Mouse (Mus musculus): Measurements from ENCODE around the gene Rbm33. TPM values are rescaled to one million over a fixed set of nuclear protein-coding genes. Genes with fewer than 3 reads are reported as not detected.
A peak's percentile ranks its signal among the peaks of the same experiment; 100 is the strongest.

Rbm33 gene
- total RNA-seq, 2 experiments from 2014 or later: 27.2 to 35.3 TPM

GRCm38 (mm10) chr5:28458821-28459240, 141.9 kb downstream of the Rbm33 start:
- DNase-seq: peak in 1 of 2 experiments; percentile 8
- intact Hi-C loops (cut with DNase I): loop anchor here (10.0 kb wide), 2 partner anchors 576 to 826 kb away; no protein-coding TSS in a partner anchor

DNA sequence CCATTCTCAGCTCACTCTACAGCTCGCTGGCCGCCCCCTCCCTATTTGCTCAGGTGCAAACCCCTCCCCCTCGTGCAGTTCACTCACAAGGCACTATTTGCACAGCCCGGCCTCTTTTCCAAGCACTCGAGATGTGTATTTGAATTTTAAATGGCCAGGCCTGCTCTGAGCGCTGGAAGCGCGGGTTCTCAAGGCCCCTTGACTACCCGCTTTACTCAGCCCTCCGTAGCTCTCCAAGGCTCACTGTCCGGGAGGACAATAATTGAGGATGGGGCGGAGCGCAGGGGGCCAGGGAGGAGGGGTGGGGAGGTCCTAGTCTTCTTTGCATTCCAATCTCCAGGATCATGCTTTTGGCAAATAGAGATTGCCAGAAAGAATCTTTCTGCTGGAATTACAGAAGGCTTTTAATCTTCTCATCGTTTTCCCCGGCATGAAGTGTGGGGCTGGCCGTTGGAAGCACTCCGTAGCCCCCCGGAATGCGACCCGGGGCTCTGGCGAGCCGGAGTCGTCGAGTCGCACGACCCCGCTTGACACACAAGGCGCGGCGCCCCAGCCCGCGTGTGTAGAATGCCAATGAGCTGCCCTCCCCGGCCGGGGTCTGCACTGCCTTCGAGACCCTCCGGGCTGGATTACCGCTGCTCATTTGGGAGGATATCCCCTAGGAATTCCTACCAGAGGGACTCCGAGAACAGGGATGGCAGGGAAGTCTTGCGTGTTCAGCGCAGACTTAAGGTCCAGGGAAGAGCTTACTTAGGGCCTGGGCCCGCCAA, 142.7 kb downstream of the Rbm33 start:
- intact Hi-C loops (cut with DNase I): loop anchor here (10.0 kb wide), 3 partner anchors 575 to 875 kb away; no protein-coding TSS in a partner anchor
- no peak for DNase-seq

- no peak for DNase-seq
- intact Hi-C loops (cut with DNase I): loop anchor here (10.0 kb wide), 1 partner anchor 874 kb away; no protein-coding TSS in a partner anchor
Observed at GRCm38 (mm10) chr5:28460556-28461350, 143.8 kb downstream of the Rbm33 start.

- intact Hi-C loops (cut with DNase I): loop anchor here (10.0 kb wide), 1 partner anchor 873 kb away; no protein-coding TSS in a partner anchor
- DNase-seq: no peak
Observed at GRCm38 (mm10) chr5:28461376-28461775, 144.5 kb downstream of the Rbm33 start.

GRCm38 (mm10) chr5:28462741-28463590, 146.0 kb downstream of the Rbm33 start:
- DNase-seq: no peak
- intact Hi-C loops (cut with DNase I): loop anchor here (10.0 kb wide), 1 partner anchor 872 kb away; no protein-coding TSS in a partner anchor

DNA sequence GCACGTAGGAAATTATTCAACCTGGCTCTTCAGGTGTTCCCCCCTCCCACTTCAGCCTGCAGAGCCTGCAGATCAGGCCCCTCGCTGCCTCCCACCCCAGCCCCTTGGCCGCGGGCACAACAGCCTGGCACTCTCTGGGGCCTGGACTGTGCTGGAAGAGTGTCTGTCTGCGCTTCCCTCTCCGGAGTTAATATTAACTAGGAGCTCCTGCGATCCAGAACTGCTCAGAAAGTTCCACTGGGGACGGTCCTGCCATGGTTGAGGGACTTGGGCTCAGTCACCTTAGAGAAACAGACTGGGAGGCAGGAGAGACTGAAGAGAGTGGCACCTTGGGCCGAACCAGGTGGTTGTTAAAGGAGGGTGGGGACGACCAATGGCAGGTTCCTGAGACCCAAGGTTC, 146.7 kb downstream of the Rbm33 start:
- intact Hi-C loops (cut with DNase I): loop anchor here (10.0 kb wide), 1 partner anchor 871 kb away; no protein-coding TSS in a partner anchor
- no peak for DNase-seq

GRCm38 (mm10) chr5:28464361-28465098, 147.6 kb downstream of the Rbm33 start:
- no peak for DNase-seq
- intact Hi-C loops (cut with DNase I): loop anchor here (10.0 kb wide), 1 partner anchor 870 kb away; no protein-coding TSS in a partner anchor

DNA sequence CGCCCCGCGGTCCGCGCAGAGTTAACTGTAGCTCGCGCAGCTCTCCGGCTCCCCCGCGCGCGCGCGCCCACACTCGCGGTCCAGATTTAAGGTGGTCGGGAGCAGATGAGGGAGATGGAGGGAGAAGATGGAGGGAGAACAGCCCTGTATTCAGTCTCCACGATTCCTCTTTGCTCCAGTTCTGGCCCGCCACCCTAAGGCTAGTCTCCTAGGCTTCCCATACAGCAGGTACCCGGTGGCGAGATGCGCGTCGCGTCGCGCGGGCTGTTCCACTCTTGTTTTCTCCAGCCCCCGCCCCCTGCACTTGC, 148.1 kb downstream of the Rbm33 start:
- intact Hi-C loops (cut with DNase I): loop anchor here (10.0 kb wide), 1 partner anchor 870 kb away; no protein-coding TSS in a partner anchor
- DNase-seq: no peak

GRCm38 (mm10) chr5:28465526-28465925, 148.6 kb downstream of the Rbm33 start:
- intact Hi-C loops (cut with DNase I): loop anchor here (10.0 kb wide), 1 partner anchor 869 kb away; no protein-coding TSS in a partner anchor
- no peak for DNase-seq

DNA sequence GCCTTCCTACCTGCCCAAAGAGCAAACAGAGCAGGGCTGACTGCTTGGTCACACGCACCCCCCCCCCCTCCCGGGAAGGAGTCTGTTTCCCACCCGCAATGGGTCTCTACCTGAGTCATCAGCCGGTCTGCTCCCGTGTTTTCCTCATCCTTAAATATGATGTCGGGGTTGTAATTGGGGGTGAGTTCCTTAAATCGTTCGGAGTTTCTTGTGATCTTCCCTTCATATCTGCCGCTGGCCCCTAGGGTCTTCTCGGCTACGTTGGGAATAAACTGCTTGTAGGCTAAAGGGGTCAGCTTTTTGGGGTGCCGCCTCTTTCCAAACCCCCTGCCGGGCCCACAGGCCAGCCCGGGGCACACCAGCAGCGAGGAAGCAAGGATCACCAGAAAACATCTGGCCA, 149.4 kb downstream of the Rbm33 start:
- intact Hi-C loops (cut with DNase I): loop anchor here (10.0 kb wide), 1 partner anchor 868 kb away; no protein-coding TSS in a partner anchor
- no peak for DNase-seq

GRCm38 (mm10) chr5:28466760-28467306, 149.9 kb downstream of the Rbm33 start, which contains the start of gene Shh:
TSS of gene Shh (minus strand) at chr5:28467256.
- no peak for DNase-seq
- intact Hi-C loops (cut with DNase I): loop anchor here (10.0 kb wide), 1 partner anchor 868 kb away; no protein-coding TSS in a partner anchor

Other genes with a start within 250 kb of the Rbm33 start
- 10 to 100 TPM in 1 of 2 experiments, 1 to 10 TPM in 1; 7.4 to 11.1 TPM for gene Insig1, start 245.8 kb upstream of the Rbm33 start, total RNA-seq (2021)
- under 1 TPM; 0.23 to 0.30 TPM for gene En2, start 151.4 kb upstream of the Rbm33 start, total RNA-seq (2021)
- gene Cnpy1, start 71.3 kb upstream of the Rbm33 start, total RNA-seq (2021): not detected
- not detected for gene Shh, start 150.1 kb downstream of the Rbm33 start, total RNA-seq (2021)

All from gastrocnemius, postnatal 36 days (tissue).